In genomic region chr2:135863391-135864076, GRCm38 (mm10) we compare ENCODE assay signal across 20 mouse cellular contexts.
DNase-seq lines count a peak whose midpoint lies in the region; TF ChIP-seq lines count a peak whose summit lies in the region.
"Had no signal": no experiment of that assay in that cellular context is flagged by ENCODE, and none has a peak within 500 bp of the region (broad histone marks: within the 10 kb centered on the region; RNA-seq: fewer than 3 reads in every experiment).

No protein-coding gene starts in this region.

- no peak for TF ChIP-seq CTCF in cerebellum, adult 2 months (IDR thresholded peaks at IDR 0.05; ENCODE audit: borderline replicate concordance, insufficient read depth, low read depth, low read length)
- TF ChIP-seq CTCF in kidney, adult 2 months (conservative IDR thresholded peaks at IDR 0.05; ENCODE audit: insufficient read depth, insufficient read length, low read depth, low read length), result no peak
- TF ChIP-seq CTCF in left cerebral cortex, adult 2 months (IDR thresholded peaks at IDR 0.05), result no peak
- TF ChIP-seq CTCF in embryonic fibroblast, embryonic 13.5 days (IDR thresholded peaks at IDR 0.05; ENCODE audit: borderline replicate concordance, insufficient read depth, low read length), result no peak

- TF ChIP-seq POLR2A in cerebellum, adult 2 months (IDR thresholded peaks at IDR 0.05; ENCODE audit: borderline replicate concordance, insufficient read depth, low read length), result no peak
- no peak for TF ChIP-seq POLR2A in kidney, adult 2 months (IDR thresholded peaks at IDR 0.05; ENCODE audit: low read depth, low read length)
- TF ChIP-seq POLR2A in embryonic fibroblast, embryonic 13.5 days (IDR thresholded peaks at IDR 0.05; ENCODE audit: low read depth, low read length), result no peak

- H3K27me3 ChIP-seq in cerebellum, adult 2 months (ENCODE audit: control insufficient read depth, insufficient read depth, low read length), result no peaks in the 10 kb centered on the region
- H3K27me3 ChIP-seq in kidney, adult 2 months (replicated peaks; ENCODE audit: control insufficient read depth, insufficient read depth, low read length), result no peaks in the 10 kb centered on the region
- H3K27me3 ChIP-seq: CH12.LX; hindbrain, embryonic 15.5 days; intestine, embryonic 15.5 days; liver, embryonic 12.5 days had no signal

- peaks cover 18% of the 10 kb centered on the region for H3K4me1 ChIP-seq in cerebellum, adult 2 months (ENCODE audit: control insufficient read depth, insufficient read depth, low read length)
- H3K4me1 ChIP-seq in kidney, adult 2 months (ENCODE audit: control insufficient read depth, insufficient read depth, low read length), result peaks cover 7% of the 10 kb centered on the region; the same call in 1 of the 2 replicates
- peaks cover 9% of the 10 kb centered on the region for H3K4me1 ChIP-seq in embryonic fibroblast, embryonic 13.5 days (ENCODE audit: control insufficient read depth, insufficient read depth, low read length)

- WGBS in cerebellum, adult 2 months, result 42% methylated on average over 4 of the region's 4 CpGs
- WGBS in kidney, adult 2 months, result 38% methylated on average over 4 of the region's 4 CpGs

- H3K27ac ChIP-seq in cerebellum, adult 2 months (ENCODE audit: insufficient read depth, low read length), result peak overlapping the region; percentile 1; the same call in 1 of the 2 replicates
- H3K27ac ChIP-seq in kidney, adult 2 months (ENCODE audit: insufficient read depth, low read depth, low read length), result peak overlapping the region; percentile 16; the same call in 1 of the 2 replicates
- peak overlapping the region; percentile 53; the same call in 1 of the 2 replicates for H3K27ac ChIP-seq in left cerebral cortex, adult 2 months
- peak overlapping the region; percentile 83 for H3K27ac ChIP-seq in embryonic fibroblast, embryonic 13.5 days (ENCODE audit: insufficient read depth, low read length)
- H3K27ac ChIP-seq: forebrain, embryonic 10.5 days; hindbrain, embryonic 15.5 days; intestine, embryonic 15.5 days; liver, embryonic 12.5 days had no signal

- intact Hi-C loops in left cerebral cortex, adult 2 months (cut with DNase I), result no loop called here

- no peak overlapping the region for H3K4me3 ChIP-seq in cerebellum, adult 2 months (replicated peaks; ENCODE audit: insufficient read depth, low read depth, low read length)
- no peak overlapping the region for H3K4me3 ChIP-seq in kidney, adult 2 months (ENCODE audit: insufficient read depth, low read depth, low read length)
- no peak overlapping the region for H3K4me3 ChIP-seq in left cerebral cortex, adult 2 months
- no peak overlapping the region for H3K4me3 ChIP-seq in embryonic fibroblast, embryonic 13.5 days (ENCODE audit: insufficient read depth, low read length)
- H3K4me3 ChIP-seq: forebrain, embryonic 10.5 days; hindbrain, embryonic 15.5 days; intestine, embryonic 15.5 days; liver, embryonic 12.5 days had no signal

- H3K36me3 ChIP-seq in kidney, adult 2 months (ENCODE audit: control insufficient read depth, insufficient read depth, low read length), result no peaks in the 10 kb centered on the region
- H3K36me3 ChIP-seq: forebrain, embryonic 10.5 days; hindbrain, embryonic 15.5 days; intestine, embryonic 15.5 days; liver, embryonic 12.5 days had no signal

- DNase-seq in cerebellum, adult 2 months, result peak in 1 of 2 experiments; percentile 47
- no peak for DNase-seq in cerebellum, postnatal 10 days
- peak; percentile 62 for DNase-seq in kidney, adult 2 months
- DNase-seq in kidney, postnatal 4 days, result no peak
- DNase-seq in left cerebral cortex, adult 2 months (ENCODE audit: extremely low spot score in 1 of 2, low spot score in 2 of 2), result no peak
- no peak for DNase-seq in left cerebral cortex, adult 18-20 months (ENCODE audit: low spot score in 2 of 2)
- no peak for DNase-seq in right cerebral cortex, postnatal 36 days (ENCODE audit: low spot score in 2 of 2)
- DNase-seq: adrenal gland, adult 2 months; cerebellum, adult 9-11 months; embryo, embryonic 11 days; heart, adult 18-20 months; lung, embryonic 14.5 days; lung, postnatal 4 days; retina, postnatal 1 day had no signal

Comparison
In these comparisons a context has a peak if more than half of its experiments do, and no peak if none do; other contexts are left out.
1. H3K27ac ChIP-seq: peak in every context shown above with its lines; median percentile 83 in embryonic fibroblast, embryonic 13.5 days; 53 in left cerebral cortex, adult 2 months; 16 in kidney, adult 2 months; 1 in cerebellum, adult 2 months.